Mouse (Mus musculus): ENCODE results near the gene Myh2.

- no peak for TF ChIP-seq GATA1 (IDR thresholded peaks at IDR 0.05; ENCODE audit: borderline replicate concordance, low read length)
- TF ChIP-seq FLI1 (IDR thresholded peaks at IDR 0.05; ENCODE audit: low read length), result no peak
These were observed 66.0 kb downstream of the Myh2 start for GRCm38 (mm10) chr11:67236799-67237198.

Data from megakaryocyte, embryonic 14.5 days (primary cell).